Mouse (Mus musculus) liver, embryonic 14.5 days (tissue): ENCODE measurements around the gene Napepld. TPM values are rescaled to one million over a fixed set of nuclear protein-coding genes. Genes with fewer than 3 reads are reported as not detected.

Experiments
- ATAC-seq: fragments of 200-750 bp; cut with Nextera tagmentation; 2 replicates; pipeline ENCODE4 v1.8.0; 2017; ENCODE audit warnings: moderate number of reproducible peaks, mild to moderate bottlenecking, moderate library complexity; ENCODE audit not compliant: insufficient read depth
- DNase-seq, 3 experiments: peaks; one replicate each; pipeline ENCODE4 v3.0.0-alpha.2; 2012 to 2013; ENCODE audit warnings: low read depth in 3 of 3, low spot score in 3 of 3
- H3K27ac ChIP-seq: fragments of 300-500 bp; sonication (generic); 2 replicates; pipeline ENCODE4 v1.5.1; 2014; ENCODE audit warnings: moderate library complexity, mild to moderate bottlenecking, control low read depth, inconsistent platforms
- H3K27me3 ChIP-seq: fragments of 300-500 bp; sonication (generic); 2 replicates; pipeline ENCODE4 v1.6.1; 2014; ENCODE audit warnings: mild to moderate bottlenecking, low read length, moderate library complexity; ENCODE audit not compliant: control insufficient read depth, insufficient read depth
- H3K36me3 ChIP-seq: fragments of 300-500 bp; sonication (generic); replicated peaks from 2 replicates; pipeline ENCODE4 v1.6.1; 2014; ENCODE audit warnings: low read depth; ENCODE audit not compliant: control insufficient read depth, insufficient read depth
- H3K4me1 ChIP-seq, 2 experiments: fragments of 200-500 bp in 1 of 2; fragments of 300-500 bp in 1 of 2; sonication (generic) in 1 of 2; replicated peaks; 2 replicates each; pipeline ENCODE4 v1.6.1; 2012 to 2014; ENCODE audit warnings: antibody characterized with exemption in 1 of 2, inconsistent platforms in 1 of 2, low read length in 1 of 2; ENCODE audit not compliant: control insufficient read depth in 2 of 2, insufficient read depth in 2 of 2
- H3K4me2 ChIP-seq: fragments of 300-500 bp; sonication (generic); 2 replicates; pipeline ENCODE4 v1.6.1; 2014; ENCODE audit warnings: low read depth, mild to moderate bottlenecking, control low read depth, moderate library complexity
- H3K4me3 ChIP-seq, 2 experiments: fragments of 200-500 bp in 1 of 2; fragments of 300-500 bp in 1 of 2; sonication (generic) in 1 of 2; 2 replicates each; pipeline ENCODE4 v1.5.1; 2012 to 2014; ENCODE audit warnings: low read depth in 2 of 2, low read length in 2 of 2, mild to moderate bottlenecking in 2 of 2, control low read depth in 1 of 2, inconsistent platforms in 1 of 2, moderate library complexity in 1 of 2; ENCODE audit not compliant: insufficient read depth in 1 of 2
- H3K9ac ChIP-seq: fragments of 300-500 bp; sonication (generic); replicated peaks from 2 replicates; pipeline ENCODE4 v1.6.1; 2014; ENCODE audit warnings: mild to moderate bottlenecking, control low read depth, moderate library complexity
- H3K9me3 ChIP-seq: fragments of 300-500 bp; sonication (generic); 2 replicates; pipeline ENCODE4 v1.6.1; 2016; ENCODE audit warnings: low read length, mixed read lengths; ENCODE audit not compliant: control insufficient read depth
- CTCF ChIP-seq: IDR thresholded peaks from 2 replicates; pipeline ENCODE4 v1.5.1; 2016; ENCODE audit warnings: antibody characterized with exemption, low read depth, control low read depth
- EP300 ChIP-seq: IDR thresholded peaks from 2 replicates; pipeline ENCODE4 v1.6.1; 2016; ENCODE audit warnings: antibody characterized with exemption, low read depth
- WGBS: fragments of 180-500 bp; shearing (Covaris S2); extraction: QIAGEN DNeasy Blood & Tissue Kit; methylation state at CpG from one replicate; pipeline ENCODE4 v1.1.7; 2014; ENCODE audit not compliant: insufficient replicate concordance; 5-methylcytosine and 5-hydroxymethylcytosine counted together
- polyA plus RNA-seq, 2 experiments: library from polyadenylated mRNA; depleted of rRNA in 1 of 2; stranded (reverse) in 1 of 2; unstranded in 1 of 2; fragments of >200 nt; fragmentation: Nextera tagmentation in 1 of 2; extraction: Ambion mirVana in 1 of 2; gene quantifications; 2 replicates each; pipeline versions ENCODE4 v1.2.1 to v1.2.3; 2012 to 2014

Napepld gene
- polyA plus RNA-seq, 2 experiments = 1.3 to 1.8 TPM

DNA sequence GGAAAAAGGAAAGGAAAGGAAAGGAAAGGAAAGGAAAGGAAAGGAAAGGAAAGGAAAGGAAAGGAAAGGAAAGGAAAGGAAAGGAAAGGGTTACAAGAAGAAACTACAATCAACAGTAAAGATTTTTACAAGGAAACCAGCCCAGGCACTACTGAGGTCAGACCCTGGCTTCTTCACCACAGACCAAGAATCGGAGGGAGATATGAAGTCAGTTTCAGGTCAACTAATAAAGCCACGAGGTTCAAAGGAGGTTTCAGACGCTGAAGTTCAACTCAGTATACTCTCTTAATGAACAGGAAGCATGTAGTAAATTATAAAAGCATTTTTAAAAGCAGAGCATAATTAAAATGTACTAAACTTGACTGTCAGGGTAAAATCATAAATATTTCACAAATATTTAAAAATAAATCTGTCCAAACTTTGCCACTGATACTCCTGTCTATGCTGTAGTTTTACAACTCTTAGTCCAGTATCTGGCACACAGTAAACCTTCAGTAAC, 7.8 kb downstream of the Napepld start:
- H3K9me3 ChIP-seq = no peaks in the 10 kb centered on the region
- no peaks in the 10 kb centered on the region for H3K36me3 ChIP-seq
- H3K9ac ChIP-seq = no peak overlapping the region
- ATAC-seq = no peak
- 37% methylated on average over 3 of the region's 3 CpGs for WGBS
- H3K27me3 ChIP-seq = no peaks in the 10 kb centered on the region
- no peak overlapping the region for H3K4me3 ChIP-seq
- no peak overlapping the region for H3K4me2 ChIP-seq
- no peak for DNase-seq
- H3K4me1 ChIP-seq = peaks cover 0 to 2% of the 10 kb centered on the region in 2 experiments; a peak in 1 of 4 replicates
- H3K27ac ChIP-seq = no peak overlapping the region
- no peak for TF ChIP-seq EP300
- TF ChIP-seq CTCF = no peak

DNA sequence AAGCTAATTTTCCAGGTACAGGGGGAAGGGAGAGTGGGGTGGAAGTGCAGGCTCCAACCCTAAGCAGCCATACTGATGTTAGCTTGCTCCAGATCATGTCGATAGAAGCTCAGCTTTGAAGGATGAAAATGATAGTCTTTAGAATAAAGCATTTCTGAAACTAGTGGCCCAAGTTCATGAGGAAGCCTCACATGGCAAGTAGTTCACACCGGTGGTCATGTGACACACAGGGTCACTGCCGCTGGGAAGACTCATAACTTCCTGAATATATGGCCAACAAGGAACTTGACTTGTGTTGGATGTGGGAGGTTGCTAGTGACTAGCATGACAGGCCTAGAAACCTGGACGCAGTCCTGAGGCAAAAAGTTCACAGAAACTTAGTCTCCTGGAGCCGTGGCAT, 9.0 kb downstream of the Napepld start:
- Histone ChIP-seq H3K9ac (no peak overlapping the region), H3K4me3 (no peak overlapping the region), H3K27ac (no peak overlapping the region), H3K9me3 (no peaks in the 10 kb centered on the region), H3K36me3 (no peaks in the 10 kb centered on the region), H3K4me2 (no peak overlapping the region), H3K27me3 (no peaks in the 10 kb centered on the region), H3K4me1 (peaks cover 0 to 2% of the 10 kb centered on the region in 2 experiments; a peak in 1 of 4 replicates)
- ATAC-seq (no peak), DNase-seq (no peak)
- 70% methylated on average over 5 of the region's 5 CpGs for WGBS
- TF ChIP-seq EP300 = no peak
- TF ChIP-seq CTCF = no peak

DNA sequence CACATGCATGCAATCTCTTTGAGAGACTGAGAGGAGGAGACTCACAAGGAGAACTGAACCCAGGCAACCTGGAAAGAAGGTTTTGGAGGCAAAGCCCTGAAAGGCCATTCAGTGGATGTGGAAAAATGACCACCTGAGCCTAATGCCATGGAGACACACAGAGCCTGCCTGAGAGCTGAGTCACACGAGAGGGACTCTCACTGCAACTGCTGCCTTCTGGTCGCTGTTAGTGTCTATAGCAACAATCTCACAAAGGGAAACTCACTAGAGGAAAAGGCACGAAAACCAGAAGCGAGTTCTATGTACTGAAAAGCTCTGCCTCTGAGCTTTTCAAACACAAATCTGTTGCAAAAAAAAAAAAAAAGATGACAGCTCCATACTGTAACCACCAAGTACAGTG, 14.2 kb downstream of the Napepld start:
- no peak overlapping the region for H3K4me2 ChIP-seq
- no peak overlapping the region for H3K4me3 ChIP-seq
- 26% methylated on average over 4 of the region's 4 CpGs for WGBS
- no peak for DNase-seq
- no peaks in the 10 kb centered on the region for H3K27me3 ChIP-seq
- no peak for TF ChIP-seq EP300
- TF ChIP-seq CTCF = no peak
- H3K27ac ChIP-seq = no peak overlapping the region
- no peak overlapping the region for H3K9ac ChIP-seq
- no peak for ATAC-seq
- H3K4me1 ChIP-seq = peaks cover 0 to 3% of the 10 kb centered on the region in 2 experiments; a peak in 1 of 4 replicates
- H3K36me3 ChIP-seq = no peaks in the 10 kb centered on the region
- H3K9me3 ChIP-seq = no peaks in the 10 kb centered on the region

DNA sequence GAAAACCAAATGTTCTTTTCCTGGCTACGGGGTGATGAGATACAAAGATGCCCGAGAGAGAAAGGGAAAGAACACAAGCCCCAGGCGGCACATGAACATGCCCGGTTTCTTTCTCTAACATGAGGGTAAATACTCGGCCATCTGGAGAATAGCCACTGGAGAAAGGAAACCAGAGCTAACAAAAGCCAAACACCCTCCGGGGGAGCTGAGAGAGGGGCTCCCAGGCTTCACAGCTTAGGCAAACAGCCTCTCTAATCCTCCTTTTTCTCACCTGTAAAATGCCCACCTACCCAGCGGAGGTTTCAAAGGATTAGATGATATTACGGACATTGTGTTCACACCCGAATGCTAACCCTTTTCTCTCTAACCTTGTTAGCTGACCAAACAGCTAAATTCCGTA, 16.2 kb downstream of the Napepld start:
- no peak for DNase-seq
- no peak for TF ChIP-seq EP300
- TF ChIP-seq CTCF = no peak
- no peak overlapping the region for H3K27ac ChIP-seq

DNA sequence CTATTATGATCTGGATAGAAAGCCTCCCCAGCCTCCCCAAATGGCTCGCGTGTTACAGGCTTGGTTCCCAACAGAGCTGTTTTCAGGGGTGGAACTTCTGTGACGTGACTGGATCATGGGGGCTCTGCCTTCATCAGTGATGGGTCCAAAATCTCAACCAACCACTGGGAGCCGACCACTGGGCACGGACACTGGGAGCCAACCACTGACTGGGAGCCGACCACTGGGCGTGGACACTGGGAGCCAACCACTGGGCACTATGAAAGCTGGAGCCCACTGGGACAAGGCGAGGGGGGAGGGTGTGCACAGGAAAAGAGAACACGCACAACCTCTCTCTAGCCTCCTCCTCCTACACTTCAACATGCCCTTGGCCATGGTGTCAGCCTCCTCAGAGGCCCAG, 17.4 kb downstream of the Napepld start:
- Histone ChIP-seq H3K9me3 (no peaks in the 10 kb centered on the region), H3K27me3 (no peaks in the 10 kb centered on the region), H3K36me3 (no peaks in the 10 kb centered on the region), H3K4me3 (no peak overlapping the region), H3K4me2 (no peak overlapping the region), H3K4me1 (peaks cover 0 to 3% of the 10 kb centered on the region in 2 experiments; a peak in 3 of 4 replicates), H3K9ac (no peak overlapping the region), H3K27ac (no peak overlapping the region)
- no peak for DNase-seq
- TF ChIP-seq EP300 = no peak
- TF ChIP-seq CTCF = no peak
- 78% methylated on average over 9 of the region's 9 CpGs for whole genome bisulfite sequencing
- no peak for ATAC-seq

More for the DNA sequence above, 16.2 kb downstream of the Napepld start:
- H3K9ac ChIP-seq = no peak overlapping the region
- H3K9me3 ChIP-seq = no peaks in the 10 kb centered on the region
- WGBS = 67% methylated on average over 10 of the region's 10 CpGs
- no peak for ATAC-seq
- H3K36me3 ChIP-seq = no peaks in the 10 kb centered on the region
- H3K27me3 ChIP-seq = no peaks in the 10 kb centered on the region
- no peak overlapping the region for H3K4me3 ChIP-seq
- peaks cover 0 to 3% of the 10 kb centered on the region in 2 experiments; a peak in 3 of 4 replicates for H3K4me1 ChIP-seq
- no peak overlapping the region for H3K4me2 ChIP-seq
